Mouse (Mus musculus): Measurements from ENCODE around the gene Rnasek. TPM values are rescaled to one million over a fixed set of nuclear protein-coding genes. Genes with fewer than 3 reads are reported as not detected.

Rnasek gene
- polyA plus RNA-seq, 1 experiment from 2014 or later: 175 TPM

- Histone ChIP-seq H3K9ac (no peak overlapping the region), H3K4me2 (no peak overlapping the region), H3K27ac (no peak overlapping the region), H3K9me3 (replicated peaks) (no peaks in the 10 kb centered on the region), H3K36me3 (no peaks in the 10 kb centered on the region), H3K4me3 (replicated peaks) (no peak overlapping the region), H3K27me3 (peaks cover 8% of the 10 kb centered on the region; the same call in 1 of the 2 replicates), H3K4me1 (replicated peaks) (no peaks in the 10 kb centered on the region)
- WGBS (ENCODE audit: insufficient replicate concordance): 71% methylated on average over 5 of the region's 5 CpGs
- ATAC-seq (ENCODE audit: low read depth) (no peak), DNase-seq (no peak)
Observed at GRCm38 (mm10) chr11:70200036-70200608, 39.5 kb downstream of the Rnasek start.

GRCm38 (mm10) chr11:70199107-70199506 lies 40.5 kb downstream of the Rnasek start:
- H3K4me3 ChIP-seq (replicated peaks): no peak overlapping the region
- no peaks in the 10 kb centered on the region for H3K9me3 ChIP-seq (replicated peaks)
- peaks cover 8% of the 10 kb centered on the region; the same call in 1 of the 2 replicates for H3K27me3 ChIP-seq
- no peaks in the 10 kb centered on the region for H3K4me1 ChIP-seq (replicated peaks)
- no peaks in the 10 kb centered on the region for H3K36me3 ChIP-seq
- no peak overlapping the region for H3K4me2 ChIP-seq
- no peak overlapping the region for H3K27ac ChIP-seq
- no peak overlapping the region for H3K9ac ChIP-seq
- ATAC-seq (ENCODE audit: low read depth) (no peak), DNase-seq (no peak)
- 67% methylated on average over 8 of the region's 8 CpGs for WGBS (ENCODE audit: insufficient replicate concordance)

GRCm38 (mm10) chr11:70198332-70198731 lies 41.3 kb downstream of the Rnasek start:
- Histone ChIP-seq H3K9ac (no peak overlapping the region), H3K4me1 (replicated peaks) (no peaks in the 10 kb centered on the region), H3K27me3 (peaks cover 8% of the 10 kb centered on the region; the same call in 1 of the 2 replicates), H3K27ac (no peak overlapping the region), H3K9me3 (replicated peaks) (no peaks in the 10 kb centered on the region), H3K36me3 (no peaks in the 10 kb centered on the region), H3K4me2 (no peak overlapping the region), H3K4me3 (replicated peaks) (no peak overlapping the region)
- no peak for DNase-seq
- no peak for ATAC-seq (ENCODE audit: low read depth)
- 32% methylated on average over 3 of the region's 3 CpGs for WGBS (ENCODE audit: insufficient replicate concordance)

GRCm38 (mm10) chr11:70193354-70194285 lies 46.0 kb downstream of the Rnasek start:
- H3K4me2 ChIP-seq: no peak overlapping the region
- no peaks in the 10 kb centered on the region for H3K27me3 ChIP-seq
- no peaks in the 10 kb centered on the region for H3K9me3 ChIP-seq (replicated peaks)
- no peak for ATAC-seq (ENCODE audit: low read depth)
- H3K4me3 ChIP-seq (replicated peaks): no peak overlapping the region
- no peak overlapping the region for H3K27ac ChIP-seq
- H3K9ac ChIP-seq: no peak overlapping the region
- no peaks in the 10 kb centered on the region for H3K36me3 ChIP-seq
- H3K4me1 ChIP-seq (replicated peaks): no peaks in the 10 kb centered on the region
- WGBS (ENCODE audit: insufficient replicate concordance): 57% methylated on average over 11 of the region's 11 CpGs
- no peak for DNase-seq

GRCm38 (mm10) chr11:70192157-70192556 lies 47.5 kb downstream of the Rnasek start:
- WGBS (ENCODE audit: insufficient replicate concordance): 61% methylated on average over 4 of the region's 4 CpGs
- Histone ChIP-seq H3K27ac (no peak overlapping the region), H3K9ac (no peak overlapping the region), H3K36me3 (no peaks in the 10 kb centered on the region), H3K27me3 (no peaks in the 10 kb centered on the region), H3K4me1 (replicated peaks) (no peaks in the 10 kb centered on the region), H3K4me3 (replicated peaks) (no peak overlapping the region), H3K9me3 (replicated peaks) (no peaks in the 10 kb centered on the region), H3K4me2 (no peak overlapping the region)
- ATAC-seq (ENCODE audit: low read depth) (no peak), DNase-seq (no peak)

- H3K36me3 ChIP-seq: no peaks in the 10 kb centered on the region
- DNase-seq (no peak), ATAC-seq (ENCODE audit: low read depth) (no peak)
- no peak overlapping the region for H3K27ac ChIP-seq
- WGBS (ENCODE audit: insufficient replicate concordance): 65% methylated on average over 6 of the region's 6 CpGs
- H3K4me1 ChIP-seq (replicated peaks): no peaks in the 10 kb centered on the region
- H3K4me2 ChIP-seq: no peak overlapping the region
- no peak overlapping the region for H3K9ac ChIP-seq
- H3K27me3 ChIP-seq: no peaks in the 10 kb centered on the region
- no peaks in the 10 kb centered on the region for H3K9me3 ChIP-seq (replicated peaks)
- no peak overlapping the region for H3K4me3 ChIP-seq (replicated peaks)
Observed at GRCm38 (mm10) chr11:70191188-70191587, 48.5 kb downstream of the Rnasek start.

- Histone ChIP-seq H3K4me1 (replicated peaks) (no peaks in the 10 kb centered on the region), H3K4me2 (no peak overlapping the region), H3K27me3 (no peaks in the 10 kb centered on the region), H3K4me3 (replicated peaks) (no peak overlapping the region), H3K9me3 (replicated peaks) (no peaks in the 10 kb centered on the region), H3K36me3 (no peaks in the 10 kb centered on the region), H3K9ac (no peak overlapping the region), H3K27ac (no peak overlapping the region)
- DNase-seq (no peak), ATAC-seq (ENCODE audit: low read depth) (no peak)
- WGBS (ENCODE audit: insufficient replicate concordance): 78% methylated on average over 28 of the region's 28 CpGs
Observed at GRCm38 (mm10) chr11:70189319-70190134, 50.1 kb downstream of the Rnasek start.

MicroRNA genes within 50 kb of the gene (microRNA counts, 519-probe panel; counts per million panel counts)
- 114 counts per million for microRNA mmu-miR-195
- 114 counts per million for microRNA mmu-miR-497

Small RNA genes within 50 kb of the gene (microRNA-seq; reads per million reads assigned to microRNA genes)
- 322 reads per million, percentile 65 among the genes with 10 or more reads in this experiment for gene Mir195a
- not detected for gene Mir497
- not detected for gene Mir497b

Other genes starting within 250 kb of the Rnasek start
- gene Gabarap, start 248.7 kb downstream of the Rnasek start, polyA plus RNA-seq (2015; fragmentation: Nextera tagmentation; extraction: Ambion mirVana): 259 and 294 TPM in 2 replicates
- gene Phf23, start 244.1 kb downstream of the Rnasek start, polyA plus RNA-seq (2015; fragmentation: Nextera tagmentation; extraction: Ambion mirVana): 29.8 and 32.7 TPM in 2 replicates
- 6.4 and 7.4 TPM in 2 replicates for gene Dvl2, start 239.2 kb downstream of the Rnasek start, polyA plus RNA-seq (2015; fragmentation: Nextera tagmentation; extraction: Ambion mirVana)
- 83.7 and 87.2 TPM in 2 replicates for gene Acadvl, start 224.4 kb downstream of the Rnasek start, polyA plus RNA-seq (2015; fragmentation: Nextera tagmentation; extraction: Ambion mirVana)
- gene Dlg4, start 222.9 kb downstream of the Rnasek start, polyA plus RNA-seq (2015; fragmentation: Nextera tagmentation; extraction: Ambion mirVana): 1.1 and 1.2 TPM in 2 replicates
- 1.4 and 1.8 TPM in 2 replicates for gene Asgr1, start 185.8 kb downstream of the Rnasek start, polyA plus RNA-seq (2015; fragmentation: Nextera tagmentation; extraction: Ambion mirVana)
- gene Asgr2, start 147.2 kb downstream of the Rnasek start, polyA plus RNA-seq (2015; fragmentation: Nextera tagmentation; extraction: Ambion mirVana): 5.2 and 5.7 TPM in 2 replicates
- 1.2 and 1.3 TPM in 2 replicates for gene Mgl2, start 109.5 kb downstream of the Rnasek start, polyA plus RNA-seq (2015; fragmentation: Nextera tagmentation; extraction: Ambion mirVana)
- 0.27 and 0.32 TPM in 2 replicates for gene Clec10a, start 83.6 kb downstream of the Rnasek start, polyA plus RNA-seq (2015; fragmentation: Nextera tagmentation; extraction: Ambion mirVana)
- gene Slc16a11, start 27.1 kb downstream of the Rnasek start, polyA plus RNA-seq (2015; fragmentation: Nextera tagmentation; extraction: Ambion mirVana): 0.73 and 0.83 TPM in 2 replicates
- gene Slc16a13, start 18.8 kb downstream of the Rnasek start, polyA plus RNA-seq (2015; fragmentation: Nextera tagmentation; extraction: Ambion mirVana): 4.8 and 7.5 TPM in 2 replicates
- 1.6 and 1.8 TPM in 2 replicates for gene Bcl6b, start 10.0 kb downstream of the Rnasek start, polyA plus RNA-seq (2015; fragmentation: Nextera tagmentation; extraction: Ambion mirVana)
- 82.5 and 85.7 TPM in 2 replicates for gene 0610010K14Rik, start 1.9 kb downstream of the Rnasek start, polyA plus RNA-seq (2015; fragmentation: Nextera tagmentation; extraction: Ambion mirVana)
- gene Gm21988, start within 50 bp of the Rnasek start, polyA plus RNA-seq (2015; fragmentation: Nextera tagmentation; extraction: Ambion mirVana): 6.5 and 7.1 TPM in 2 replicates
- gene Alox12, start 15.5 kb upstream of the Rnasek start, polyA plus RNA-seq (2015; fragmentation: Nextera tagmentation; extraction: Ambion mirVana): 19.5 and 21.6 TPM in 2 replicates
- 0.06 and 0.10 TPM in 2 replicates for gene Alox12e, start 82.8 kb upstream of the Rnasek start, polyA plus RNA-seq (2015; fragmentation: Nextera tagmentation; extraction: Ambion mirVana)
- 1.1 TPM in 2 replicates for gene Alox15, start 112.2 kb upstream of the Rnasek start, polyA plus RNA-seq (2015; fragmentation: Nextera tagmentation; extraction: Ambion mirVana)
- gene Pelp1, start 170.2 kb upstream of the Rnasek start, polyA plus RNA-seq (2015; fragmentation: Nextera tagmentation; extraction: Ambion mirVana): 19.0 and 21.0 TPM in 2 replicates
- gene Arrb2, start 192.8 kb upstream of the Rnasek start, polyA plus RNA-seq (2015; fragmentation: Nextera tagmentation; extraction: Ambion mirVana): 13.0 and 14.9 TPM in 2 replicates
- 17.2 and 19.1 TPM in 2 replicates for gene Med11, start 212.1 kb upstream of the Rnasek start, polyA plus RNA-seq (2015; fragmentation: Nextera tagmentation; extraction: Ambion mirVana)
- gene Zmynd15, start 219.6 kb upstream of the Rnasek start, polyA plus RNA-seq (2015; fragmentation: Nextera tagmentation; extraction: Ambion mirVana): 0.07 and 0.17 TPM in 2 replicates
- 0.70 and 1.4 TPM in 2 replicates for gene Cxcl16, start 220.1 kb upstream of the Rnasek start, polyA plus RNA-seq (2015; fragmentation: Nextera tagmentation; extraction: Ambion mirVana)

Measured in liver, embryonic 13.5 days (tissue).